Mouse (Mus musculus): ENCODE data around the gene Lrrfip1. TPM values are rescaled to one million over a fixed set of nuclear protein-coding genes. Genes with fewer than 3 reads are reported as not detected.

Gene Lrrfip1
- polyA plus RNA-seq, 1 experiment from 2014 or later = 54.3 TPM

DNA sequence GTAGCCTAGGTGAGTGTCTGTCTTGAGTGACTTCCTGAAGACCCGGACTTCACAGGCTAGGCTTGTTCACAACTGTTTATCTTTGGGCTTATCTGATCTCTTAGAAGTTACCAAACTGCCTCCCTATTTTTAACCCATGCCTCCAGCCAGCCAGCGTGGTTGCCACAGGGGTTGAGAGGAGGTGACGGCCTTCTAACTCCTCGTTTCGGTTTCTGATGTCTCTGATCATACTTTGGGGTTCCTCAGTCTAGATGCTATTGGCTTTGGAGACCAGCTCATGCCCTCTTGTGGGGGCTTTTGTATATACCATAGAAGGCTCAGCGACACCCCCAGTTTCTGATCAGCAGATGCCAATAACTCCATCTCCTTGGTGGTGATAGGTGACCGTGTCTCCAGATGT, 11.7 kb downstream of the Lrrfip1 start:
- WGBS = 73% methylated on average over 7 of the region's 7 CpGs
- H3K27ac ChIP-seq (ENCODE audit: low read length) = no peak overlapping the region
- H3K4me2 ChIP-seq (replicated peaks; ENCODE audit: low read depth, low read length) = no peak overlapping the region
- H3K4me3 ChIP-seq (ENCODE audit: low read depth, low read length) = no peak overlapping the region
- ATAC-seq (ENCODE audit: insufficient number of reproducible peaks, insufficient read depth, low FRiP score, low read depth) = no peak
- H3K27me3 ChIP-seq (ENCODE audit: control insufficient read depth, insufficient read depth, low read length) = no peaks in the 10 kb centered on the region
- H3K36me3 ChIP-seq (ENCODE audit: control insufficient read depth, insufficient read depth, low read length) = no peaks in the 10 kb centered on the region
- peaks cover 14% of the 10 kb centered on the region; the same call in 1 of the 2 replicates for H3K4me1 ChIP-seq (ENCODE audit: control insufficient read depth, insufficient read depth, low read length)
- H3K9me3 ChIP-seq (ENCODE audit: control insufficient read depth, low read depth, low read length) = no peaks in the 10 kb centered on the region
- no peak overlapping the region for H3K9ac ChIP-seq (replicated peaks; ENCODE audit: low read depth, low read length)

- no peak overlapping the region for H3K9ac ChIP-seq (replicated peaks; ENCODE audit: low read depth, low read length)
- ATAC-seq (ENCODE audit: insufficient number of reproducible peaks, insufficient read depth, low FRiP score, low read depth) = no peak
- WGBS = 84% methylated on average over 2 of the region's 2 CpGs
- no peak overlapping the region for H3K27ac ChIP-seq (ENCODE audit: low read length)
- H3K4me1 ChIP-seq (ENCODE audit: control insufficient read depth, insufficient read depth, low read length) = peaks cover 14% of the 10 kb centered on the region; the same call in 1 of the 2 replicates
- no peaks in the 10 kb centered on the region for H3K36me3 ChIP-seq (ENCODE audit: control insufficient read depth, insufficient read depth, low read length)
- H3K4me3 ChIP-seq (ENCODE audit: low read depth, low read length) = no peak overlapping the region
- H3K4me2 ChIP-seq (replicated peaks; ENCODE audit: low read depth, low read length) = no peak overlapping the region
- no peaks in the 10 kb centered on the region for H3K27me3 ChIP-seq (ENCODE audit: control insufficient read depth, insufficient read depth, low read length)
- no peaks in the 10 kb centered on the region for H3K9me3 ChIP-seq (ENCODE audit: control insufficient read depth, low read depth, low read length)
These were observed 12.2 kb downstream of the Lrrfip1 start for GRCm38 (mm10) chr1:91010716-91011115.

GRCm38 (mm10) chr1:91011336-91011735, 12.8 kb downstream of the Lrrfip1 start:
- H3K4me3 ChIP-seq (ENCODE audit: low read depth, low read length) = no peak overlapping the region
- no peaks in the 10 kb centered on the region for H3K36me3 ChIP-seq (ENCODE audit: control insufficient read depth, insufficient read depth, low read length)
- no peak overlapping the region for H3K4me2 ChIP-seq (replicated peaks; ENCODE audit: low read depth, low read length)
- H3K27me3 ChIP-seq (ENCODE audit: control insufficient read depth, insufficient read depth, low read length) = no peaks in the 10 kb centered on the region
- no peak overlapping the region for H3K27ac ChIP-seq (ENCODE audit: low read length)
- no peak for ATAC-seq (ENCODE audit: insufficient number of reproducible peaks, insufficient read depth, low FRiP score, low read depth)
- H3K4me1 ChIP-seq (ENCODE audit: control insufficient read depth, insufficient read depth, low read length) = peaks cover 14% of the 10 kb centered on the region; the same call in 1 of the 2 replicates
- no peaks in the 10 kb centered on the region for H3K9me3 ChIP-seq (ENCODE audit: control insufficient read depth, low read depth, low read length)
- H3K9ac ChIP-seq (replicated peaks; ENCODE audit: low read depth, low read length) = no peak overlapping the region
- WGBS = 80% methylated on average over 3 of the region's 3 CpGs

DNA sequence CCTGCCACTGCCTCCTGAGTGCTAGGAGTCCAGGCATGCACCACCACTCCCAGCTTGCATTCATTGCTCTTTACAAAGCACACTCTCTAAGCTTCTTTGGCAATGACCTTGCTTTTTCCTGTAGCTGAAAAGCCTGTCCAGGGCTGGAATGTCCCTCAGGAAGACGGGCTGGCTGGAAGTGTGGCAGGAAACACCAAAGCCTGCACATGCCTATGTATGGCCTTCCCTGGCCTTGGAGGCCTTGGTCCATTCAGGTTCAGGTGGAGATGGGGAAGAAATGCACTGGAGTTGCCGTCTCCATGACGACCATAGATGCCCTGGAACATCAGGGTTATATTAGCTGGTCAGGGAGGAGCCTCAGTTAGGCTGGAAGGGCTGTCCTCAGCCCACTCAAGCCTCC, 15.3 kb downstream of the Lrrfip1 start:
- H3K4me3 ChIP-seq (ENCODE audit: low read depth, low read length) = no peak overlapping the region
- 79% methylated on average over 3 of the region's 3 CpGs for WGBS
- H3K9me3 ChIP-seq (ENCODE audit: control insufficient read depth, low read depth, low read length) = no peaks in the 10 kb centered on the region
- peaks cover 18% of the 10 kb centered on the region; the same call in 1 of the 2 replicates for H3K4me1 ChIP-seq (ENCODE audit: control insufficient read depth, insufficient read depth, low read length)
- no peak overlapping the region for H3K4me2 ChIP-seq (replicated peaks; ENCODE audit: low read depth, low read length)
- ATAC-seq (ENCODE audit: insufficient number of reproducible peaks, insufficient read depth, low FRiP score, low read depth) = no peak
- no peaks in the 10 kb centered on the region for H3K36me3 ChIP-seq (ENCODE audit: control insufficient read depth, insufficient read depth, low read length)
- H3K27me3 ChIP-seq (ENCODE audit: control insufficient read depth, insufficient read depth, low read length) = no peaks in the 10 kb centered on the region
- no peak overlapping the region for H3K9ac ChIP-seq (replicated peaks; ENCODE audit: low read depth, low read length)
- no peak overlapping the region for H3K27ac ChIP-seq (ENCODE audit: low read length)

- H3K27ac ChIP-seq (ENCODE audit: low read length) = no peak overlapping the region
- H3K4me2 ChIP-seq (replicated peaks; ENCODE audit: low read depth, low read length) = no peak overlapping the region
- 63% methylated on average over 7 of the region's 7 CpGs for WGBS
- no peaks in the 10 kb centered on the region for H3K9me3 ChIP-seq (ENCODE audit: control insufficient read depth, low read depth, low read length)
- ATAC-seq (ENCODE audit: insufficient number of reproducible peaks, insufficient read depth, low FRiP score, low read depth) = no peak
- no peaks in the 10 kb centered on the region for H3K36me3 ChIP-seq (ENCODE audit: control insufficient read depth, insufficient read depth, low read length)
- no peaks in the 10 kb centered on the region for H3K27me3 ChIP-seq (ENCODE audit: control insufficient read depth, insufficient read depth, low read length)
- H3K4me1 ChIP-seq (ENCODE audit: control insufficient read depth, insufficient read depth, low read length) = peaks cover 18% of the 10 kb centered on the region; the same call in 1 of the 2 replicates
- no peak overlapping the region for H3K9ac ChIP-seq (replicated peaks; ENCODE audit: low read depth, low read length)
- H3K4me3 ChIP-seq (ENCODE audit: low read depth, low read length) = no peak overlapping the region
These were observed 17.0 kb downstream of the Lrrfip1 start for GRCm38 (mm10) chr1:91015571-91015970.

DNA sequence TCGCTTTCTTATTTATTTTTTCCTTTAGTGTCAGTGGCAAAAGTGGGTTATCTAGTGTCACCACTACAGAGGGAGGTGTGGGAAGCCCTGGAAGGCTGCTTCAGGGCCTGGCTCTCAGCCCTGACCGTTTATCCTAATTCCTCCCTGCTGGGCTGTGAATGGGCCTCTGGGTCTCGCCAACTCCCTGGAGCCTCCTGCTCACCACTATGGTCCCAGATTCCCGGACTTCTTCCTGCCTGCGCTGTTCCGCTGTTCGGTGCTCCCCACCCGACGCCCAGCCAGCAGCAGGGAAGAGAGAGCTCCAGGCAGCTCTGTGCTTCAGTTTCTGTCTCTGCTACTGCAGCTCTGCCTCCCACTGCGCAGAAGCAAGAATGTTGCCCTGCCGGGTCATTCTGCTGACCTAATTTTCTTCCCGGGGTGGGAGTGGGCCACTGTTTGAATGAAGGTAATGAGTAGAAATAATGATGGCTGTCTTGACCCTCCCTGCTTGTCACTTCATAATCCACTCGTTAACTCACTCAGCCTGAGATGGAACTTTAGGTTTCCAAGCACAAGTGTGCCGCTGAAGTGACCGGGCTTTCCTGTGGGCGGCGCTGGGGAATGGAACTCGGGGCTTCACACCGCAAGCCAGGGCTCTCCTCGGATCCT, 18.7 kb downstream of the Lrrfip1 start:
- 11% methylated on average over 20 of the region's 20 CpGs for WGBS

DNA sequence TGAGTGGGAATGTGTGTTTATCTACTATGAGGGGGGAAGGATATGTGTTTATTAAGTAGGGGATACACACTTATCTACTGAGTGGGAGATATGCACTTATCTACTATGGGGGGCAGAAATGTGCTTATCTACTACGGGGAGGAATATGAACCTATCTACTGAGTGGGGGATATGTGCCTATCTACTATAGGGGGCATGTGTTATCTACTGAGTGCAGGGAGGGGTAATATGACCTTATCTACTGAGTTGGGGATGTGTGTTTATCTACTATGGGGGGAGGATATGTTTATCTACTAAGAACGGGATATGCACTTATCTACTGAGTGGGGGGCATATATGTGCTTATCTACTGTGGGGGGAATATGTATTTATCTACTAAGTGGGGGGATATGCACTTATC, 20.8 kb downstream of the Lrrfip1 start:
- 66% methylated on average over 2 of the region's 2 CpGs for WGBS
- H3K9ac ChIP-seq (replicated peaks; ENCODE audit: low read depth, low read length) = no peak overlapping the region
- H3K27ac ChIP-seq (ENCODE audit: low read length) = no peak overlapping the region
- no peak overlapping the region for H3K4me3 ChIP-seq (ENCODE audit: low read depth, low read length)
- no peaks in the 10 kb centered on the region for H3K36me3 ChIP-seq (ENCODE audit: control insufficient read depth, insufficient read depth, low read length)
- no peaks in the 10 kb centered on the region for H3K9me3 ChIP-seq (ENCODE audit: control insufficient read depth, low read depth, low read length)
- H3K4me2 ChIP-seq (replicated peaks; ENCODE audit: low read depth, low read length) = no peak overlapping the region
- ATAC-seq (ENCODE audit: insufficient number of reproducible peaks, insufficient read depth, low FRiP score, low read depth) = no peak
- H3K4me1 ChIP-seq (ENCODE audit: control insufficient read depth, insufficient read depth, low read length) = peaks cover 11% of the 10 kb centered on the region; the same call in 1 of the 2 replicates
- no peaks in the 10 kb centered on the region for H3K27me3 ChIP-seq (ENCODE audit: control insufficient read depth, insufficient read depth, low read length)

More for the DNA sequence above, 18.7 kb downstream of the Lrrfip1 start:
- no peak overlapping the region for H3K4me3 ChIP-seq (ENCODE audit: low read depth, low read length)
- H3K4me1 ChIP-seq (ENCODE audit: control insufficient read depth, insufficient read depth, low read length) = peaks cover 11% of the 10 kb centered on the region; the same call in 1 of the 2 replicates
- no peaks in the 10 kb centered on the region for H3K27me3 ChIP-seq (ENCODE audit: control insufficient read depth, insufficient read depth, low read length)
- ATAC-seq (ENCODE audit: insufficient number of reproducible peaks, insufficient read depth, low FRiP score, low read depth) = no peak
- H3K4me2 ChIP-seq (replicated peaks; ENCODE audit: low read depth, low read length) = peak overlapping the region; percentile 17; the same call in 1 of the 2 replicates
- 0 out of 2 replicates have a peak overlapping the region, but pooled peaks have one; percentile 4 for H3K9ac ChIP-seq (replicated peaks; ENCODE audit: low read depth, low read length)
- H3K36me3 ChIP-seq (ENCODE audit: control insufficient read depth, insufficient read depth, low read length) = no peaks in the 10 kb centered on the region
- H3K9me3 ChIP-seq (ENCODE audit: control insufficient read depth, low read depth, low read length) = no peaks in the 10 kb centered on the region
- peak overlapping the region; percentile 39; the same call in 1 of the 2 replicates for H3K27ac ChIP-seq (ENCODE audit: low read length)

GRCm38 (mm10) chr1:91021304-91021703, 22.8 kb downstream of the Lrrfip1 start:
- Histone ChIP-seq H3K9me3 (ENCODE audit: control insufficient read depth, low read depth, low read length) (no peaks in the 10 kb centered on the region; the same call in 1 of the 2 replicates), H3K27me3 (ENCODE audit: control insufficient read depth, insufficient read depth, low read length) (no peaks in the 10 kb centered on the region), H3K4me3 (ENCODE audit: low read depth, low read length) (no peak overlapping the region), H3K27ac (ENCODE audit: low read length) (no peak overlapping the region), H3K4me2 (replicated peaks; ENCODE audit: low read depth, low read length) (no peak overlapping the region), H3K36me3 (ENCODE audit: control insufficient read depth, insufficient read depth, low read length) (no peaks in the 10 kb centered on the region), H3K9ac (replicated peaks; ENCODE audit: low read depth, low read length) (no peak overlapping the region), H3K4me1 (ENCODE audit: control insufficient read depth, insufficient read depth, low read length) (peaks cover 11% of the 10 kb centered on the region; the same call in 1 of the 2 replicates)
- ATAC-seq (ENCODE audit: insufficient number of reproducible peaks, insufficient read depth, low FRiP score, low read depth) = no peak
- 69% methylated on average over 3 of the region's 3 CpGs for WGBS

Data from stomach, embryonic 14.5 days (tissue).